Mouse (Mus musculus) stomach, embryonic 16.5 days (tissue): ENCODE measurements around the gene Zdhhc8. TPM values are rescaled to one million over a fixed set of nuclear protein-coding genes. Genes with fewer than 3 reads are reported as not detected.

Source experiments
- ATAC-seq: fragments of 200-750 bp; cut with Nextera tagmentation; 2 replicates; pipeline ENCODE4 v1.8.0; 2017; ENCODE audit warnings: moderate number of reproducible peaks, moderate TSS enrichment; ENCODE audit not compliant: insufficient read depth, low FRiP score
- H3K27ac ChIP-seq: fragments of 300-500 bp; sonication (generic); 2 replicates; pipeline ENCODE4 v1.5.1; 2014; ENCODE audit warnings: low read length
- H3K27me3 ChIP-seq: fragments of 300-500 bp; sonication (generic); 2 replicates; pipeline ENCODE4 v1.6.1; 2014; ENCODE audit warnings: low read length, control low read depth, mixed read lengths; ENCODE audit not compliant: control insufficient read depth, insufficient read depth
- H3K36me3 ChIP-seq: fragments of 300-500 bp; sonication (generic); 2 replicates; pipeline ENCODE4 v1.6.1; 2014; ENCODE audit warnings: low read length; ENCODE audit not compliant: control insufficient read depth, insufficient read depth
- H3K4me1 ChIP-seq: fragments of 300-500 bp; sonication (generic); 2 replicates; pipeline ENCODE4 v1.6.1; 2014; ENCODE audit warnings: low read length, control low read depth, mixed read lengths; ENCODE audit not compliant: control insufficient read depth, insufficient read depth
- H3K4me2 ChIP-seq: fragments of 300-500 bp; sonication (generic); 2 replicates; pipeline ENCODE4 v1.6.1; 2014; ENCODE audit warnings: low read depth, low read length, mixed read lengths
- H3K4me3 ChIP-seq: fragments of 300-500 bp; sonication (generic); replicated peaks from 2 replicates; pipeline ENCODE4 v1.5.1; 2014; ENCODE audit warnings: mild to moderate bottlenecking, low read length
- H3K9ac ChIP-seq: fragments of 300-500 bp; sonication (generic); 2 replicates; pipeline ENCODE4 v1.6.1; 2014; ENCODE audit warnings: low read length
- H3K9me3 ChIP-seq: fragments of 300-500 bp; sonication (generic); replicated peaks from 2 replicates; pipeline ENCODE4 v1.6.1; 2016; ENCODE audit warnings: low read length, control low read depth; ENCODE audit not compliant: control insufficient read depth
- WGBS: fragments of 180-500 bp; shearing (Covaris S2); extraction: QIAGEN DNeasy Blood & Tissue Kit; methylation state at CpG from one replicate; pipeline ENCODE4 v1.1.7; 2014; 5-methylcytosine and 5-hydroxymethylcytosine counted together
- polyA plus RNA-seq: library from polyadenylated mRNA; unstranded; fragments of >200 nt; fragmentation: Nextera tagmentation; extraction: Ambion mirVana; gene quantifications from 2 replicates; pipeline ENCODE4 v1.2.1, GENCODE M21; 2015

The Zdhhc8 gene
- polyA plus RNA-seq, 1 experiment from 2014 or later = 6.9 TPM

DNA sequence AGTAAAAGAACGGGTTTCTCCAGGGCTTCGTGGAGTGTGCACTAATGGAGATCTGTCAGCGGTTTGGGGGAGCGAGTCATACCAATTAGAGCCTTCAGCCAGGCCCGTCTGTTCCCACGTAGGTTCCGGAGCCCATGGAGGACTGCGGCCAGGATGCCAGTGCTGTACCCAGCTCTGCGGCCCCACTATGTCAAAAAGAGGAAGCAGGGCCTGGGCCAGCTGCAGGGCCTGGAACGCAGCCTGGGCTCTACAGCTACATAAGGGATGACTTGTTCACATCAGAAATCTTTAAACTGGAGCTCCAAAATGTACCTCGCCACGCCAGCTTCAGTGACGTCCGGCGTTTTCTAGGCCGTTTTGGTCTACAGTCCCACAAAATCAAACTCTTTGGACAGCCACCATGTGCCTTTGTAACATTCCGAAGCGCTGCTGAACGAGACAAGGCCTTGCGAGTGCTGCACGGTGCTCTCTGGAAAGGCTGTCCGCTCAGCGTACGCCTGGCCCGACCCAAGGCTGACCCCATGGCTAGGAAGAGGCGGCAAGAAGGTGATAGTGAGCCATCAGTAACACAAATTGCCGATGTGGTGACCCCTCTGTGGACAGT lies 14.5 kb upstream of the Zdhhc8 start:
- Histone ChIP-seq H3K9me3 (no peaks in the 10 kb centered on the region), H3K36me3 (peaks cover 28% of the 10 kb centered on the region), H3K27me3 (no peaks in the 10 kb centered on the region), H3K9ac (peak overlapping the region; percentile 88), H3K4me1 (peaks cover 30% of the 10 kb centered on the region), H3K27ac (peak overlapping the region; percentile 92), H3K4me2 (peak overlapping the region; percentile 93), H3K4me3 (peak overlapping the region; percentile 83)
- WGBS = 2% methylated on average over 27 of the region's 27 CpGs
- ATAC-seq = peak; percentile 1; the same call in 1 of the 2 replicates

GRCm38 (mm10) chr16:18248433-18249363 lies 13.8 kb upstream of the Zdhhc8 start, which contains the start of the genes Trmt2a and Ranbp1:
Gene Trmt2a (plus strand): TSS chr16:18248679.
Gene Ranbp1 (minus strand): TSS chr16:18248732.
- Histone ChIP-seq H3K4me2 (peak within 1 kb of the TSS; percentile 93), H3K9ac (peak within 1 kb of the TSS; percentile 91), H3K36me3 (peaks cover 29% of the 10 kb centered on the region), H3K4me3 (peak within 1 kb of the TSS; percentile 83), H3K27me3 (no peaks in the 10 kb centered on the region), H3K4me1 (peaks cover 30% of the 10 kb centered on the region), H3K27ac (peak within 1 kb of the TSS; percentile 92), H3K9me3 (no peaks in the 10 kb centered on the region)
- under 1% methylated on average over 102 of the region's 102 CpGs for WGBS
- ATAC-seq = peak; percentile 94

DNA sequence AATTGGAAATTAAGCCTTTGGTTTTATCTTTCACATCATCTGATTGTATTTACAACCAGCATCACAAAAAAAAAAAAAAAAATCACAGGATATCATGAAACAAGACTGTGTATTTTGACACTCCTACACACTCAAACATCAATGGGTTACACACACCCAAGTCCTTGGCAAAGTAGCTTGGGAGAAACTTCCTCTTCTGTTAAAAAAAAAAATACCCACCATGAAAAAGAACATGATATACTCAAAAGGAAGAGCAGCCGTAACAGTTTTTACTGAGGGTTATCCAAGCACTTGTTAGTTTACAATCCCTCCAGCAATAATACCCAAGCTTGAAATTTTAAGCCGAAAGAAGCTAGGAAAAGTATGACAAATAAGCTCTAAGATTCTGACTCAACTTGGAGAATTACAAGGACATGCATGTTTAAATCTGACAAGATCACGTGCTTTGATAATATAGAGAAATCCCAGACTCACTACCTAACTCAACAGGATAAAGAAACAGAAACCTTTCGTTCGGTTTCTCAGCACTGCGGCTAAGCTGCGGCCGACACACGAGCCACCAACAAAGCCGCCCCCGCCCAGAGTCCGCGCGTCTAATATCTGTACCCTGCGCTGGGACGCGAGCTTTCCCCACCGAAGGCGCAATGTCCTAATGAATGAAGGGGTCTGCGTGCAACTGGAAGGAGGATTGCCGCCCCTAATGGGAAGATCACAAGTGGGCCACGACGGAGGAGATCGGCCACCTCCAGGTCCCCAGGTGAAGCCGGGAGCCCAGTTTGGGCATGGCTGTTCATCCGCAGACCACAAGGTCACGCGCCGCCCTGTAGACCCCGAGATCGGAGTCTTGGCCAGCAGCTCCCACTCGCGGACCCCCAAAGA lies 12.8 kb upstream of the Zdhhc8 start:
- peaks cover 33% of the 10 kb centered on the region for H3K36me3 ChIP-seq
- no peaks in the 10 kb centered on the region for H3K9me3 ChIP-seq
- peak overlapping the region; percentile 91 for H3K9ac ChIP-seq
- WGBS = under 1% methylated on average over 33 of the region's 33 CpGs
- no peaks in the 10 kb centered on the region for H3K27me3 ChIP-seq
- peak overlapping the region; percentile 83 for H3K4me3 ChIP-seq
- peaks cover 30% of the 10 kb centered on the region for H3K4me1 ChIP-seq
- no peak for ATAC-seq
- H3K4me2 ChIP-seq = peak overlapping the region; percentile 60
- H3K27ac ChIP-seq = peak overlapping the region; percentile 76

GRCm38 (mm10) chr16:18241581-18241980 lies 6.6 kb upstream of the Zdhhc8 start:
- H3K36me3 ChIP-seq = peaks cover 47% of the 10 kb centered on the region
- no peak for ATAC-seq

GRCm38 (mm10) chr16:18236676-18237501 lies 2.0 kb upstream of the Zdhhc8 start:
- Histone ChIP-seq H3K27ac (no peak overlapping the region), H3K27me3 (no peaks in the 10 kb centered on the region), H3K36me3 (peaks cover 16% of the 10 kb centered on the region; the same call in 1 of the 2 replicates), H3K9me3 (no peaks in the 10 kb centered on the region), H3K4me1 (peaks cover 18% of the 10 kb centered on the region), H3K9ac (peak overlapping the region; percentile 92; the same call in 1 of the 2 replicates), H3K4me2 (0 out of 2 replicates have a peak overlapping the region, but pooled peaks have one; percentile 77), H3K4me3 (no peak overlapping the region)
- WGBS = 71% methylated on average over 7 of the region's 7 CpGs
- ATAC-seq = no peak

More at GRCm38 (mm10) chr16:18241581-18241980, 6.6 kb upstream of the Zdhhc8 start:
- Histone ChIP-seq H3K9me3 (no peaks in the 10 kb centered on the region), H3K4me1 (peaks cover 2% of the 10 kb centered on the region; the same call in 1 of the 2 replicates), H3K9ac (no peak overlapping the region), H3K4me2 (no peak overlapping the region), H3K27ac (no peak overlapping the region), H3K27me3 (no peaks in the 10 kb centered on the region), H3K4me3 (no peak overlapping the region)
- 90% methylated on average over 10 of the region's 10 CpGs for WGBS

- Histone ChIP-seq H3K9me3 (no peaks in the 10 kb centered on the region), H3K36me3 (peaks cover 10% of the 10 kb centered on the region; the same call in 1 of the 2 replicates), H3K4me1 (peaks cover 20% of the 10 kb centered on the region), H3K27me3 (no peaks in the 10 kb centered on the region), H3K9ac (peak overlapping the region; percentile 92), H3K27ac (peak overlapping the region; percentile 86), H3K4me3 (peak overlapping the region; percentile 88), H3K4me2 (peak overlapping the region; percentile 77)
- ATAC-seq = peak; percentile 66
- 4% methylated on average over 19 of the region's 19 CpGs for WGBS
Observed at GRCm38 (mm10) chr16:18235389-18236065, 591 bp upstream of the Zdhhc8 start.

DNA sequence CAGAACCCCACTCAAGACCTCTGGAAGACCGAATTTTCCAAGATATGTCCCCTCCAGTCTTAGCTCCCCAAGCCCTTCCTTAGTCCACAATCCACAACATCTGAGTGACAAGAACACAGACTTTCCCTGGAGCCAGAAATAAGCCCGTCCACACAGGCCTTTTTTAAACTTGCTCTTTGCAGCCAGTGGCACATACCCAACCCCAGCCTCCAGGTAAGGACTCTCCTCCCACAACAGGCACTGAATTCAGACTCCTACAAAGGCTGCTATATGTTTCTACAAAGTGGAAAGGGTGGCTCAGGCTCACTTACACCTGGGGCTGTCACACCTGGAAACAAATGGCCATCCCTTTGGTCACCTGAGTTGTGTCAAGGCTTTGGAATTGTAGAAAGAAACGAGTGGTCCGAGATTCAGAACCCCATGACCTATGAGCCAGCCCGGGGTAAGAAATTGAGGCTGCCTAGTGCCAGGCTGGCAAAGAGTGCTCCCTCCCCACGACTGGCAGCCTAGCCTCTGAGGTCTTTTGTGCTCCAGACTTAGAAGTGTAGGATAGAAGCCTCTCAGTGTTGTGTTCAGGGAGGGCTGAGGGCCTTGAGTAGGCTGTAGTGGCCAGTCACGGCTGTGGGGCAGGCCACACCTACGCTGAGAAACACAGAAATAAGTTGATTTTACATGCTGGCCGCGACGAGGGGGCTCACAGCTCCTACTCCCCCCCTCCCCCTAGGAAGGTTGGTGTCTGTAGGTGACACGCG lies 841 bp downstream of the Zdhhc8 start:
- ATAC-seq = 0 out of 2 replicates have a peak, but pooled peaks have one; percentile 11
- Histone ChIP-seq H3K4me3 (peak overlapping the region; percentile 88), H3K27me3 (no peaks in the 10 kb centered on the region), H3K4me1 (peaks cover 28% of the 10 kb centered on the region), H3K4me2 (peak overlapping the region; percentile 77), H3K9ac (peak overlapping the region; percentile 92), H3K27ac (peak overlapping the region; percentile 86), H3K36me3 (0 out of 2 replicates have a peak, but pooled peaks cover 5% of the 10 kb centered on the region), H3K9me3 (no peaks in the 10 kb centered on the region)
- WGBS = 13% methylated on average over 13 of the region's 13 CpGs
